Mouse (Mus musculus) activated CD4-positive, CD25-positive, alpha-beta regulatory T cell, adult 4 months (primary cell): ENCODE measurements at regions not wholly inside any gene's neighbourhood (a gene's known extent, or its start where the extent isn't known, plus 50 kb on each side); places are given as distances from the start of the nearest gene placed in this dataset.
A peak's percentile ranks its signal among the peaks of the same experiment; 100 is the strongest.
"Not testable (repeated sequence)": the region's sequence is repeated elsewhere in the genome, so short reads cannot be mapped to it uniquely, and the experiment has no call there.

Experiments
- ATAC-seq: one replicate; pipeline ENCODE4 v1.8.0; 2017

GRCm38 (mm10) chr11:113138462-113138861 lies 356.4 kb downstream of the Sox9 start:
- no peak for ATAC-seq

- no peak for ATAC-seq
Measured at GRCm38 (mm10) chr11:113140595-113140994, 358.6 kb downstream of the Sox9 start.

- ATAC-seq: no peak
Measured at GRCm38 (mm10) chr11:113142816-113143215, 360.8 kb downstream of the Sox9 start.

GRCm38 (mm10) chr11:113143839-113144627 lies 362.0 kb downstream of the Sox9 start:
- no peak for ATAC-seq

GRCm38 (mm10) chr11:113145721-113146120 lies 363.7 kb downstream of the Sox9 start:
- ATAC-seq: no peak

GRCm38 (mm10) chr11:113146762-113147161 lies 364.7 kb downstream of the Sox9 start:
- ATAC-seq: no peak

GRCm38 (mm10) chr11:113147535-113148197 lies 365.6 kb downstream of the Sox9 start:
- no peak for ATAC-seq

- ATAC-seq: no peak
Measured at GRCm38 (mm10) chr11:113148198-113148537, 366.1 kb downstream of the Sox9 start.

- ATAC-seq: no peak
Measured at GRCm38 (mm10) chr11:113155515-113155914, 373.5 kb downstream of the Sox9 start.

GRCm38 (mm10) chr11:113163941-113164340 lies 381.9 kb downstream of the Sox9 start:
- no peak for ATAC-seq

GRCm38 (mm10) chr11:113164510-113164909 lies 382.5 kb downstream of the Sox9 start:
- no peak for ATAC-seq

GRCm38 (mm10) chr11:113165069-113165795 lies 383.2 kb downstream of the Sox9 start:
- no peak for ATAC-seq

- ATAC-seq: no peak
Measured at GRCm38 (mm10) chr11:113166517-113166916, 384.5 kb downstream of the Sox9 start.

- peak; percentile 42 for ATAC-seq
Measured at GRCm38 (mm10) chr11:113172497-113173140, 390.6 kb downstream of the Sox9 start.

- not testable (repeated sequence) for ATAC-seq
Measured at GRCm38 (mm10) chr11:113173317-113173716, 391.3 kb downstream of the Sox9 start.

- peak; percentile 71 for ATAC-seq
Measured at GRCm38 (mm10) chr11:113174011-113174507, 392.0 kb downstream of the Sox9 start.

- no peak for ATAC-seq
Measured at GRCm38 (mm10) chr11:113175323-113175722, 393.3 kb downstream of the Sox9 start.

- no peak for ATAC-seq
Measured at GRCm38 (mm10) chr11:113176183-113176582, 394.2 kb downstream of the Sox9 start.

- ATAC-seq: no peak
Measured at GRCm38 (mm10) chr11:113178375-113178774, 396.4 kb downstream of the Sox9 start.

- no peak for ATAC-seq
Measured at GRCm38 (mm10) chr11:113180008-113180407, 398.0 kb downstream of the Sox9 start.

GRCm38 (mm10) chr11:113182083-113182861 lies 400.2 kb downstream of the Sox9 start:
- no peak for ATAC-seq

GRCm38 (mm10) chr11:113183556-113183955 lies 401.5 kb downstream of the Sox9 start:
- no peak for ATAC-seq
